Mouse (Mus musculus) cerebellum, adult 2 months (tissue): ENCODE results near the gene Chdh. TPM values are rescaled to one million over a fixed set of nuclear protein-coding genes. Genes with fewer than 3 reads are reported as not detected.

Experiments
- DNase-seq, 2 experiments: peaks; one replicate each; pipeline ENCODE4 v3.0.0; 2021
- H3K27ac ChIP-seq: fragments of 200-500 bp; 2 replicates; pipeline ENCODE4 v1.5.1; 2012; ENCODE audit warnings: low read length, control low read depth, inconsistent platforms; ENCODE audit not compliant: insufficient read depth
- H3K27me3 ChIP-seq: fragments of 200-500 bp; 2 replicates; pipeline ENCODE4 v1.6.1; 2012; ENCODE audit warnings: inconsistent platforms, mild to moderate bottlenecking, low read length, moderate library complexity; ENCODE audit not compliant: control insufficient read depth, insufficient read depth
- H3K4me1 ChIP-seq: fragments of 200-500 bp; 2 replicates; pipeline ENCODE4 v1.6.1; 2011; ENCODE audit warnings: low read length; ENCODE audit not compliant: control insufficient read depth, insufficient read depth
- H3K4me3 ChIP-seq: fragments of 200-500 bp; replicated peaks from 2 replicates; pipeline ENCODE3; 2011; ENCODE audit warnings: mild to moderate bottlenecking, low read depth, low read length, control low read depth; ENCODE audit not compliant: insufficient read depth
- CTCF ChIP-seq: fragments of 200-500 bp; IDR thresholded peaks from 2 replicates; pipeline ENCODE4 v1.5.1; 2011; ENCODE audit warnings: low read depth, mild to moderate bottlenecking, control low read depth, low read length, moderate library complexity, borderline replicate concordance; ENCODE audit not compliant: insufficient read depth
- POLR2A ChIP-seq: fragments of 200-500 bp; IDR thresholded peaks from 2 replicates; pipeline ENCODE4 v1.6.1; 2011; ENCODE audit warnings: low read length, control low read depth, borderline replicate concordance; ENCODE audit not compliant: insufficient read depth
- WGBS: fragments of 180-500 bp; shearing (Covaris S2); methylation state at CpG from one replicate; pipeline ENCODE4 v1.1.7; 2018; 5-methylcytosine and 5-hydroxymethylcytosine counted together
- polyA plus RNA-seq: library from polyadenylated mRNA; depleted of rRNA; stranded (reverse); fragments of >200 nt; gene quantifications from 2 replicates; pipeline ENCODE4 v1.2.3, GENCODE M21; 2012

Chdh gene
- polyA plus RNA-seq, 1 experiment, result 4.2 TPM

- 80% methylated on average over 8 of the region's 8 CpGs for WGBS
- H3K4me1 ChIP-seq, result no peaks in the 10 kb centered on the region; the same call in 1 of the 2 replicates
- no peaks in the 10 kb centered on the region for H3K27me3 ChIP-seq
- no peak for DNase-seq
- no peak overlapping the region for H3K27ac ChIP-seq
- H3K4me3 ChIP-seq, result no peak overlapping the region
- TF ChIP-seq POLR2A (no peak), CTCF (no peak)
These were observed 36.9 kb downstream of the Chdh start for GRCm38 (mm10) chr14:30045704-30046220.

- Histone ChIP-seq H3K4me1 (no peaks in the 10 kb centered on the region; the same call in 1 of the 2 replicates), H3K27ac (no peak overlapping the region), H3K27me3 (no peaks in the 10 kb centered on the region), H3K4me3 (no peak overlapping the region)
- WGBS, result 90% methylated on average over 4 of the region's 4 CpGs
- no peak for TF ChIP-seq CTCF
- TF ChIP-seq POLR2A, result no peak
- no peak for DNase-seq
These were observed 38.2 kb downstream of the Chdh start for GRCm38 (mm10) chr14:30046976-30047375.

DNA sequence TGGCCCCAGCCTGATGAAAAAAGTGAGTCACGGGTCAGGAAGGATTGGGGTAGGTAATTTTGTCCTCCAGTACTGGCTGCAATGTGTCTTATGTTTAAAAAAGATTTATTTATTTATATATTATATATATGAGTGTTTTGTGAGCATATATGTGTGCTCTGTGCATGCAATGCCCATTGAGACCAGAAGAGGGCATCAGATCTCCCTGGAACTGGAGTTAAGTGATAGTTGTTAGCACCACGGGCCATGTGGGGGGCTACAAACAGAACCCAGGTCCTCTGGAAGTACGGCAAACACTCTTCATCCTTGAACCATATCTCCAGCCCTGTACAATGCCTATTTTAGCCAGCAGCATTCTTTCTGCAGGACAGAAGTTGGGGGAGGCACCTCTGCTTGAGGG, 39.2 kb downstream of the Chdh start:
- Histone ChIP-seq H3K27ac (no peak overlapping the region), H3K4me3 (no peak overlapping the region), H3K4me1 (no peaks in the 10 kb centered on the region; the same call in 1 of the 2 replicates), H3K27me3 (no peaks in the 10 kb centered on the region)
- WGBS, result 84% methylated on average over 3 of the region's 3 CpGs
- DNase-seq, result no peak
- TF ChIP-seq CTCF (peak; percentile 14; the same call in 1 of the 2 replicates), POLR2A (no peak)

DNA sequence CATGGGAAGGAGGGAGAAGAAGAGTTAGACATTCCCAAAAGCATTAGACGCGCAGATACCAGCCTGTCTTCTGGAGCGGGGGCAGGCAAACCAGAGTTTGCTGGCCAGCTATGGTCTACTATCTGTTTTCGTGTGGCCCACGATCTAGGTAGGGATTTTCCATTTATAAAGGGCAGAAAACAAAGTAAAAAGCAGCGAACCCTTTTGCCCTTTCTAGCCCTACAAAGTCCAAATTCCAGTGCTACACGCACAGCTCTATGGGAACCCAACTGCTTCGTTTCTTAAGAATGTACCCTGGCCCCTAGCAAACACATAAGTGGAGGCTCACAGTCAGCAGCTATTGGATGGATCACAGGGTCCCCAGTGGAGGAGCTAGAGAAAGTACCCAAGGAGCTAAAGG, 41.5 kb downstream of the Chdh start:
- no peak overlapping the region for H3K27ac ChIP-seq
- DNase-seq, result no peak
- H3K4me3 ChIP-seq, result no peak overlapping the region
- WGBS, result 94% methylated on average over 8 of the region's 8 CpGs
- H3K4me1 ChIP-seq, result no peaks in the 10 kb centered on the region; the same call in 1 of the 2 replicates
- no peak for TF ChIP-seq CTCF
- no peaks in the 10 kb centered on the region for H3K27me3 ChIP-seq

GRCm38 (mm10) chr14:30054922-30055321, 46.1 kb downstream of the Chdh start:
- H3K27ac ChIP-seq, result no peak overlapping the region
- H3K4me1 ChIP-seq, result peaks cover 8% of the 10 kb centered on the region
- H3K27me3 ChIP-seq, result no peaks in the 10 kb centered on the region
- no peak for DNase-seq
- no peak overlapping the region for H3K4me3 ChIP-seq
- WGBS, result 75% methylated on average over 7 of the region's 7 CpGs
- TF ChIP-seq CTCF, result no peak
- TF ChIP-seq POLR2A, result no peak

- peak in 1 of 2 experiments; percentile 16 for DNase-seq
- TF ChIP-seq POLR2A (no peak), CTCF (no peak)
- Histone ChIP-seq H3K4me1 (peaks cover 8% of the 10 kb centered on the region), H3K4me3 (no peak overlapping the region), H3K27ac (no peak overlapping the region), H3K27me3 (no peaks in the 10 kb centered on the region)
- WGBS, result 42% methylated on average over 13 of the region's 13 CpGs
These were observed 47.4 kb downstream of the Chdh start for GRCm38 (mm10) chr14:30056031-30056766.

DNA sequence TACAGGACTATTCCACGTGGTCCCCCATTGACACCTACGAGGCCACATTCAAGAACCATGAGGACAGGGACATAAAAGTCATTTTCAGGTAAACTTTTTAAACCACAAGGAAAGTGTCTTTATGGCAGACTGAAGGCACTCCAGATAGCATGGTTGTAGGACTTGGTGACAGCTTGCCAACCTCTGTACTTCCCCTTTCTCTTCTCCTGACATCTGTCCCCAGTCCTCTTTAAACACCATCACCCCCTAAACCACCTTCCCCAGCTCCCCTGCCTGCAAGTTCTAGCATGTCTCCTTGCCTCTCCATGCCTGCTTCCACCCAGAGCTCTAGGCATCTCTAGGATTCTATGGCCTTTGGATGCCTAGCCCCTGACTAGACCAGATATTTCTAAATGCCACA, 56.0 kb downstream of the Chdh start:
- H3K4me3 ChIP-seq, result no peak overlapping the region
- DNase-seq, result no peak
- no peaks in the 10 kb centered on the region; the same call in 1 of the 2 replicates for H3K4me1 ChIP-seq
- no peaks in the 10 kb centered on the region for H3K27me3 ChIP-seq
- no peak overlapping the region for H3K27ac ChIP-seq
- 82% methylated on average over 2 of the region's 2 CpGs for WGBS
- TF ChIP-seq POLR2A (no peak), CTCF (no peak)

- TF ChIP-seq CTCF, result no peak
- TF ChIP-seq POLR2A, result no peak
- Histone ChIP-seq H3K4me3 (no peak overlapping the region), H3K4me1 (no peaks in the 10 kb centered on the region; the same call in 1 of the 2 replicates), H3K27me3 (no peaks in the 10 kb centered on the region), H3K27ac (no peak overlapping the region)
- 93% methylated on average over 12 of the region's 12 CpGs for WGBS
- DNase-seq, result no peak
These were observed 57.9 kb downstream of the Chdh start for GRCm38 (mm10) chr14:30066752-30067151.

DNA sequence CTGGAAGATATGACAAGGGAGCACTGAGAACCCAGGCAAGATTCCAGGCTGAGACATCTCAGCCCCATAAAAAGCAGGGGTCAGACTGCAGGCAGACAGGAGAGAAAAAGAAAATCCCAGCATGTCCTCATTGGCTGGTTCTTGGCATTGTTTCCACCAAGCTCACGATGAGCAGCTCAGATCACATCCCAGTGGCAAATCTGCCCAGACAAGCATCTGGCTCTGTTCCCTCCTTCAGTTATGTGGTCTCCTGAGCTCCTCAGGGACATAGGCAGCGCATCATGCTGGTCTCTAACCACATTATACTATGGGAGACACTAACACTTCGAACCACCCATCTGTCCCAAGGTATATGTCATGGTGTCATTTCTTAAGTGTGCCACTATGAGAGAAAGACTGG, 59.7 kb downstream of the Chdh start:
- H3K4me1 ChIP-seq, result no peaks in the 10 kb centered on the region; the same call in 1 of the 2 replicates
- no peak overlapping the region for H3K4me3 ChIP-seq
- DNase-seq, result no peak
- TF ChIP-seq POLR2A (no peak), CTCF (no peak)
- 43% methylated on average over 3 of the region's 3 CpGs for WGBS
- no peaks in the 10 kb centered on the region for H3K27me3 ChIP-seq
- H3K27ac ChIP-seq, result no peak overlapping the region
